Mouse (Mus musculus): ENCODE measurements at regions not wholly inside any gene's neighbourhood (a gene's known extent, or its start where the extent isn't known, plus 50 kb on each side); places are given as distances from the start of the nearest gene placed in this dataset.
A peak's percentile ranks its signal among the peaks of the same experiment; 100 is the strongest.

GRCm38 (mm10) chr3:139802716-139803710, 597.5 kb downstream of the Stpg2 start:
- H3K4me1 ChIP-seq (replicated peaks; ENCODE audit: insufficient read depth, low read length): no peaks in the 10 kb centered on the region
- ATAC-seq (replicated peaks; ENCODE audit: low FRiP score, low read depth): no peak
- no peaks in the 10 kb centered on the region for H3K27me3 ChIP-seq (ENCODE audit: insufficient read depth, low read length)
- H3K27ac ChIP-seq: no peak overlapping the region
- peak; percentile 22 for DNase-seq (ENCODE audit: low spot score)
- no peaks in the 10 kb centered on the region for H3K36me3 ChIP-seq (ENCODE audit: insufficient read depth, low read length)
- H3K9me3 ChIP-seq (replicated peaks; ENCODE audit: low read length): no peaks in the 10 kb centered on the region
- no peak overlapping the region for H3K4me3 ChIP-seq (replicated peaks; ENCODE audit: low read depth, low read length)
- no peak overlapping the region for H3K9ac ChIP-seq (ENCODE audit: low read depth, low read length)
- 59% methylated on average over 7 of the region's 7 CpGs for WGBS
- no peak overlapping the region for H3K4me2 ChIP-seq (ENCODE audit: low read length)
- TF ChIP-seq CTCF (IDR thresholded peaks at IDR 0.05; ENCODE audit: low read depth): no peak

GRCm38 (mm10) chr3:139828014-139828413, 622.5 kb downstream of the Stpg2 start:
- no peaks in the 10 kb centered on the region for H3K4me1 ChIP-seq (replicated peaks; ENCODE audit: insufficient read depth, low read length)
- TF ChIP-seq CTCF (IDR thresholded peaks at IDR 0.05; ENCODE audit: low read depth): no peak
- 67% methylated on average over 10 of the region's 10 CpGs for WGBS
- H3K27me3 ChIP-seq (ENCODE audit: insufficient read depth, low read length): no peaks in the 10 kb centered on the region
- no peak for ATAC-seq (replicated peaks; ENCODE audit: low FRiP score, low read depth)
- DNase-seq (ENCODE audit: low spot score): no peak
- H3K9ac ChIP-seq (ENCODE audit: low read depth, low read length): no peak overlapping the region
- H3K36me3 ChIP-seq (ENCODE audit: insufficient read depth, low read length): no peaks in the 10 kb centered on the region
- H3K4me3 ChIP-seq (replicated peaks; ENCODE audit: low read depth, low read length): no peak overlapping the region
- no peak overlapping the region for H3K4me2 ChIP-seq (ENCODE audit: low read length)
- no peaks in the 10 kb centered on the region for H3K9me3 ChIP-seq (replicated peaks; ENCODE audit: low read length)
- H3K27ac ChIP-seq: no peak overlapping the region

DNA sequence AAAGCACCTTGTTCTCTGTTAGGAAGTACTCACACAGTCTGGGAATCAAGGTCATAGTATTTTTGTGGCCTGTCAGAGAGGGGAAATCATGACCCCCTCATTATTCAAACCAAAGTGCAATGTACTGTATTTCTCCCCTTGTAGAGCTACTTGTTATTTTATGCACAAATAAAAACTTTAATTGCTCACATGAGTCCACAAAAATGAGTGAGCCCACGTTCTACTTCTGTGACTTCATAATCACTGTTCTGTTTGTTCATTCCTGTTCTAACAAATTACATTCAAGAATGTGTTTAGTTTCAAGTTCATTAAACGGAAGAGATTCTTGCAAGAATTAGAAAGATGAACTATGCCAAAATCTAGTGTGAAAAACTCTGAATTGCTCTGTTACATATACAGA, 623.1 kb downstream of the Stpg2 start:
- no peak overlapping the region for H3K4me3 ChIP-seq (replicated peaks; ENCODE audit: low read depth, low read length)
- H3K27ac ChIP-seq: no peak overlapping the region
- DNase-seq (ENCODE audit: low spot score): no peak
- no peak for TF ChIP-seq CTCF (IDR thresholded peaks at IDR 0.05; ENCODE audit: low read depth)
- H3K9ac ChIP-seq (ENCODE audit: low read depth, low read length): no peak overlapping the region
- WGBS: 60% methylated on average over 2 of the region's 2 CpGs
- H3K4me2 ChIP-seq (ENCODE audit: low read length): no peak overlapping the region
- H3K4me1 ChIP-seq (replicated peaks; ENCODE audit: insufficient read depth, low read length): no peaks in the 10 kb centered on the region
- no peak for ATAC-seq (replicated peaks; ENCODE audit: low FRiP score, low read depth)
- no peaks in the 10 kb centered on the region for H3K27me3 ChIP-seq (ENCODE audit: insufficient read depth, low read length)
- no peaks in the 10 kb centered on the region for H3K9me3 ChIP-seq (replicated peaks; ENCODE audit: low read length)
- no peaks in the 10 kb centered on the region for H3K36me3 ChIP-seq (ENCODE audit: insufficient read depth, low read length)

GRCm38 (mm10) chr3:139832599-139832998, 627.1 kb downstream of the Stpg2 start:
- no peak overlapping the region for H3K4me2 ChIP-seq (ENCODE audit: low read length)
- no peaks in the 10 kb centered on the region for H3K9me3 ChIP-seq (replicated peaks; ENCODE audit: low read length)
- H3K36me3 ChIP-seq (ENCODE audit: insufficient read depth, low read length): no peaks in the 10 kb centered on the region
- DNase-seq (ENCODE audit: low spot score) (no peak), ATAC-seq (replicated peaks; ENCODE audit: low FRiP score, low read depth) (no peak)
- H3K4me1 ChIP-seq (replicated peaks; ENCODE audit: insufficient read depth, low read length): no peaks in the 10 kb centered on the region
- no peak overlapping the region for H3K4me3 ChIP-seq (replicated peaks; ENCODE audit: low read depth, low read length)
- H3K9ac ChIP-seq (ENCODE audit: low read depth, low read length): no peak overlapping the region
- WGBS: 66% methylated on average over 5 of the region's 5 CpGs
- no peak overlapping the region for H3K27ac ChIP-seq
- H3K27me3 ChIP-seq (ENCODE audit: insufficient read depth, low read length): no peaks in the 10 kb centered on the region
- TF ChIP-seq CTCF (IDR thresholded peaks at IDR 0.05; ENCODE audit: low read depth): no peak

DNA sequence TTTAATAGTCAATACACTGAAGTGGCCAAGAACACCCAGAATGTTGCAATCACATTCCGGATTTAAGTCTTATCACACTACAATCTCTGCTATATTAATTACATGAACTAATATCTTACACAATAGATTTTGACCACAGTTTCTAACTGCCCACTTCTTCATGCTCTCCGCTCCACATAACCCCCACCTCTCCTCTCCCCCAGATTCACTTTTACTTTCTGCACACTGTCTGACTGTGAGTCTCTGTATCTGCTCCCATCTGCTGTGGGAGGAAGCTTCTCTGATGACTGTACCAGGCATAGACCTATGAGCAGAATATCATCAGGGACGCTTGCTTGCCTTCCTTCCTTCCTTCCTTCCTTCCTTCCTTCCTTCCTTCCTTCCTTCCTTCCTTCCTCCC, 636.5 kb downstream of the Stpg2 start:
- H3K27me3 ChIP-seq (ENCODE audit: insufficient read depth, low read length): no peaks in the 10 kb centered on the region
- 84% methylated on average over 3 of the region's 3 CpGs for WGBS
- H3K4me3 ChIP-seq (replicated peaks; ENCODE audit: low read depth, low read length): no peak overlapping the region
- no peak overlapping the region for H3K9ac ChIP-seq (ENCODE audit: low read depth, low read length)
- TF ChIP-seq CTCF (IDR thresholded peaks at IDR 0.05; ENCODE audit: low read depth): no peak
- no peaks in the 10 kb centered on the region for H3K36me3 ChIP-seq (ENCODE audit: insufficient read depth, low read length)
- no peak overlapping the region for H3K4me2 ChIP-seq (ENCODE audit: low read length)
- H3K27ac ChIP-seq: no peak overlapping the region
- H3K9me3 ChIP-seq (replicated peaks; ENCODE audit: low read length): no peaks in the 10 kb centered on the region
- ATAC-seq (replicated peaks; ENCODE audit: low FRiP score, low read depth): no peak
- DNase-seq (ENCODE audit: low spot score): no peak
- no peaks in the 10 kb centered on the region for H3K4me1 ChIP-seq (replicated peaks; ENCODE audit: insufficient read depth, low read length)

DNA sequence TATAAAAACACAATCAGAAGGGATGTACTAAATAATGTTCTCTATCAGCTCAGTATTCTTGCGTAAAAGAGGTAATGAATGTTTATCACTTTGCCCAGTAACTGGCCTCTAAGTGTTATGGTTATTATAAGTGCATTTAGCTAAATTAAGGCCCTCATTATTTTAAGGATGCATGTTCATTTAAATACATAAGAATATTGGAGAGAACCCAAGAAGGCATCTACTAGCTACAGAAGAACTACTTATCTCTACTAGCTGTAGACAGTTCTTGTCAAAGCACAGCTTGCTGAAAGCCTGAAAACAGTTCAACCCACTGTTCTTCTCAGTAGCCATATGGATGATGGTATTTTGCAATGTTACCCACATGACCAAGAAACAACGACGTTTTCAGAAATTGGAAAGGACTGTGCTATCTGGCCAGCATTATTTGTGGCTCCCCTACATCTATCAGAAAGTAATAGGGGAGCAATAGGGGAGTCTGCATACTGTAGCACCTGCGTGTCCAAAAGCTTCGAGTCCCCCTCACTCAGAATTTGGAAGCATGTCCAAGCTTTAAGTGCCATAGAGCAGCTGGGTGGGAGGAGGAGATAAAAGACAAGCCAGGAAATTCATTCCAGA, 637.6 kb downstream of the Stpg2 start:
- Histone ChIP-seq H3K27ac (no peak overlapping the region), H3K9ac (ENCODE audit: low read depth, low read length) (no peak overlapping the region), H3K4me1 (replicated peaks; ENCODE audit: insufficient read depth, low read length) (no peaks in the 10 kb centered on the region), H3K4me2 (ENCODE audit: low read length) (no peak overlapping the region), H3K9me3 (replicated peaks; ENCODE audit: low read length) (no peaks in the 10 kb centered on the region), H3K4me3 (replicated peaks; ENCODE audit: low read depth, low read length) (no peak overlapping the region), H3K36me3 (ENCODE audit: insufficient read depth, low read length) (no peaks in the 10 kb centered on the region), H3K27me3 (ENCODE audit: insufficient read depth, low read length) (no peaks in the 10 kb centered on the region)
- TF ChIP-seq CTCF (IDR thresholded peaks at IDR 0.05; ENCODE audit: low read depth): no peak
- 88% methylated on average over 5 of the region's 5 CpGs for WGBS
- ATAC-seq (replicated peaks; ENCODE audit: low FRiP score, low read depth) (no peak), DNase-seq (ENCODE audit: low spot score) (no peak)

All from kidney, postnatal 0 days (tissue).